Mouse (Mus musculus) macrophage (primary cell): ENCODE data around the gene Rora. TPM values are rescaled to one million over a fixed set of nuclear protein-coding genes. Genes with fewer than 3 reads are reported as not detected.

Source experiments
- H3K27ac ChIP-seq: fragments of 350-480 bp; formaldehyde crosslinking; 2 replicates; pipeline ENCODE4 v1.9.0; 2021
- H3K36me3 ChIP-seq: fragments of 350-480 bp; formaldehyde crosslinking; 2 replicates; pipeline ENCODE4 v1.9.0; 2021; ENCODE audit errors: inconsistent target
- H3K4me3 ChIP-seq: fragments of 350-480 bp; formaldehyde crosslinking; 2 replicates; pipeline ENCODE4 v1.9.0; 2021; ENCODE audit errors: inconsistent target
- H3K79me2 ChIP-seq: fragments of 350-480 bp; formaldehyde crosslinking; 2 replicates; pipeline ENCODE4 v1.9.0; 2021; ENCODE audit errors: inconsistent target
- WGBS: methylation state at CpG from one replicate; pipeline ENCODE4 v1.1.7; 2026; ENCODE audit warnings: inconsistent platforms; ENCODE audit not compliant: missing documents; 5-methylcytosine and 5-hydroxymethylcytosine counted together
- polyA plus RNA-seq: library from polyadenylated mRNA; stranded (reverse); fragments of 250-400 nt; gene quantifications from 3 replicates; pipeline ENCODE4 v1.2.4, GENCODE M21; 2018; ENCODE audit warnings: inconsistent platforms

Gene Rora
- polyA plus RNA-seq, 1 experiment from 2014 or later: 4.5 TPM

DNA sequence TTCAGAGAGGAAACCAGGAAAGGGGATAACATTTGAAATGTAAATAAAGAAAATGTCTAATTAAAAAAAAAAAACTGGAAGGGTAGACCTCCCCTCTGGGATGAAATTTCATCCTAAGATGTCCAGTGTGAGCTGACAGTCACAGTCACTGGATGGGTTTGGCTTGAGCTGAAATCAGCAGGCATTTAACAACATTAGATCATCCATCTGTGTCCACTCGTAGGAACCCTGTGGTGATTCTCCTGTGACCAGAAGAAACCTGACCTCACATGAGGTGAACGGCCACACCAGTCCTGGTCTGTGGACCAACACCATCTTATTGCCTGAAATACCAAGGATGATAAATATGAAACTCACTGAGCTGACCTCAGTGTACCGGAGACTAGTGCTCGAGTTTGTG lies 106.7 kb downstream of the Rora start:
- Histone ChIP-seq H3K79me2 (no peaks in the 10 kb centered on the region), H3K27ac (no peak overlapping the region), H3K4me3 (no peak overlapping the region), H3K36me3 (no peaks in the 10 kb centered on the region)
- 96% methylated on average over 4 of the region's 4 CpGs for WGBS

DNA sequence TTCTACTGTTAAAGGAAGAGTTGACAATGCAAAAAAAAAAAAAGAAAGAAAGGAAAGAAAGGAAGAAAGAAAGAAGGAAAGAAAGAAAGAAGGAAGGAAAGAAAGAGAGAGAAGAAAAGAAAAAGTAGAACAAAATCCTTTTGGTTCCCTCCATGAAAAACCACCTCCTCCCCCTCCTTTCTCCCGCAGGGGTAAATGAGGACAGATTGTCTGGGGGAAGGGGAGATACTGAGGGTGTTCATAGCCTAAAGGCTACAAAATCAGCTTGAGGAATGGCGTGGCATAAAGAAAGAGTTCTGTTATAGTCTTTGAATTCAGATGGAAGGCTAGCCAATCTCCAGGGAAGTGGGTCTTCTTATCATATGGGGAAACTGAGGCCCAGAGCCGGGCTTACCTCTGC lies 107.3 kb downstream of the Rora start:
- H3K4me3 ChIP-seq: no peak overlapping the region
- no peaks in the 10 kb centered on the region for H3K36me3 ChIP-seq
- H3K79me2 ChIP-seq: no peaks in the 10 kb centered on the region
- 79% methylated on average over 3 of the region's 3 CpGs for WGBS
- H3K27ac ChIP-seq: no peak overlapping the region

DNA sequence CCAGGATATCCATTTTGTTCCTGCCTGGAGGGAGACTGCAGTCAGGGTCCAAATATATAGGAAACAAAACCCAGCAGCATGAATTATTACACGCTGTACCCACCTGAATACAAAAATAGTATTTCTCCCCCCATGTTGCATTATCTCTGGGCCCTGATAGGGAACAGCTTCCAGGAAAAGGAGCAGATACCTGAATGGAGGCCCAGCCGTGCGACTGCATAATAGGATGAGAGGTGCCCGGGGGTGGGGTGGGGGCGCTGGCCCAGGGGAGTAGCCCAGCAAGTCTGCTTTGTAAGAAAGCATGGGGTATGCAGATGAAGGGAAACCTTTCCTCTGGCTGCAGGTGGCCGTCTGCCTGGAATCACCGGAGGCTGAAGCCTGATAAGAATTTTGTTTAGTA lies 108.1 kb downstream of the Rora start:
- H3K79me2 ChIP-seq: no peaks in the 10 kb centered on the region
- WGBS: 79% methylated on average over 7 of the region's 7 CpGs
- H3K4me3 ChIP-seq: no peak overlapping the region
- H3K27ac ChIP-seq: no peak overlapping the region
- no peaks in the 10 kb centered on the region for H3K36me3 ChIP-seq

DNA sequence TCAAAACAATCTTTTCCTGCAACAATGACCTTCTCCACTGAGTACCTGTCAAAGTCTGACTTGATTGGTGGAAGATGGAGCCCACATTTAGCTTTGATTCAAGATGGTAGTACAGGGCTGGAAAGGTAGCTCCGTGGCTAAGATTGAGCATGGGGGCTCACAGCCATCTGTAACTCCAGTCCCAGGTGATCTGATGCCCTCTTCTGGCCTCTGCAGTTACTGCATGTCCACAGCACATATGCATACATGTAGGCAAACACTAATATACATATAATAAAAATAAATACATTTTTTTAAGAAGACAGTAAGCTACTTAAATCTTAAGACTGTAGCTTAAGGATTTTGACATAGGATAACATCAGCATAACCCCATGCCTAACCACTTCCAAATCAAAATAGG lies 112.0 kb downstream of the Rora start:
- no peaks in the 10 kb centered on the region for H3K36me3 ChIP-seq
- 80% methylated on average over 1 of the region's 1 CpGs for WGBS
- no peak overlapping the region for H3K4me3 ChIP-seq
- no peak overlapping the region for H3K27ac ChIP-seq
- H3K79me2 ChIP-seq: no peaks in the 10 kb centered on the region

DNA sequence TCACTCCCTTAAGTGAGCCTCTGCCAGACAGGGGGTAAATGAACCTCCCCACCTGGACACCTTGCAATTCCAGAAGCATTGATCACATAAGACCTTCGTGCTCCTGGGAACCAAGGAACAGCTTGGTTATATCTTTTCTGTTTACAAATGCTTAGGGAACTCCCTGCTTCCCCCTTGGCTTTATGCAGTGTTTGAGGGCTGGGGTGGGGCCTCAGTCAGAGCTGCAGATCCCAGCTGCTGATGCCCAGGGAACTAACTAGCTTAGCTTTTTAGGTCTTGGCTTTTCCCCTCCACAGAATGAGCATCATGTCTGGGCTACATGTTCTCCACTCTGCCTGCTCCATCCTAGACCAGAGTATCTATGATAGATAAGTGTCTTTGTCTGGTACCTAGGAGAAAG lies 116.1 kb downstream of the Rora start:
- WGBS: 90% methylated on average over 1 of the region's 1 CpGs
- H3K4me3 ChIP-seq: no peak overlapping the region
- no peak overlapping the region for H3K27ac ChIP-seq
- no peaks in the 10 kb centered on the region for H3K36me3 ChIP-seq
- no peaks in the 10 kb centered on the region for H3K79me2 ChIP-seq

DNA sequence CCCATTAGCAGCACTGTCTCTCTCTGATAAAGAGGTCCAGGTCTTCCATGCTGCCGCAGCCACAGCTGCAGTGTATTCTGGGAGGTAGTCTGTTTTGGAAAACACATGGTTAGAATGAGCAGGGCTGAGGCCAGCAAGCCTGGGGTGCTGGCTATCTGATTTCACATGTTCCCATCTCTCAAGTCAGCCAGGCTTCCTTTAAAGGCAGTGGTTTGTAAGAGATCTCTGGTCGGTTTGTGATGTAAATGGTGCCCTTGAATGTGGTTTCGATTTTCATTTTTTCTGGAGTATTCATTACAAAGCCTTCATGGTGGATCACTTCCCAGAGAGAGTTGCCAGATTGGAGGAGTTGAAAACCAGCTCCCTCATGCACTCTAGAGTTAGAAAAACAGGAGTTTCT lies 117.8 kb downstream of the Rora start:
- 80% methylated on average over 3 of the region's 3 CpGs for WGBS
- Histone ChIP-seq H3K79me2 (no peaks in the 10 kb centered on the region), H3K36me3 (no peaks in the 10 kb centered on the region), H3K27ac (no peak overlapping the region), H3K4me3 (no peak overlapping the region)

DNA sequence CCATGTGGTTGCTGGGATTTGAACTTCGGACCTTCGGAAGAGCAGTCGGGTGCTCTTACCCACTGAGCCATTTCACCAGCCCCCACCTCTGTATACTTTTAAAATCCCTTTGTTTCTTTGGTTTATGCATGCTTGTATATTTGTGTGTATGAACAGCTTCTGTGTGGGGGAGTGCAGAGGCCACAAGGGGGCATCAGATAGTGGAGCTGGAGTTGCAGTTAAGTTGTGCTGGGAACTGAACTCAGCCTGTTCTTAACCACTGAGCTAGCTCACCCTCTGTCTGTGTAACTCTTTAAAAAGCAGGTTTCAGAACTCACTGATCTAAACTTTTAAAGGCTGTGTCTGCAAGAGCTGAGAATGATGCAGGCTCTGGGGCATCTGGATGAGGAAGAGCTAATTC lies 120.2 kb downstream of the Rora start:
- no peak overlapping the region for H3K27ac ChIP-seq
- H3K36me3 ChIP-seq: no peaks in the 10 kb centered on the region
- no peak overlapping the region for H3K4me3 ChIP-seq
- 100% methylated on average over 1 of the region's 3 CpGs for WGBS
- H3K79me2 ChIP-seq: no peaks in the 10 kb centered on the region

DNA sequence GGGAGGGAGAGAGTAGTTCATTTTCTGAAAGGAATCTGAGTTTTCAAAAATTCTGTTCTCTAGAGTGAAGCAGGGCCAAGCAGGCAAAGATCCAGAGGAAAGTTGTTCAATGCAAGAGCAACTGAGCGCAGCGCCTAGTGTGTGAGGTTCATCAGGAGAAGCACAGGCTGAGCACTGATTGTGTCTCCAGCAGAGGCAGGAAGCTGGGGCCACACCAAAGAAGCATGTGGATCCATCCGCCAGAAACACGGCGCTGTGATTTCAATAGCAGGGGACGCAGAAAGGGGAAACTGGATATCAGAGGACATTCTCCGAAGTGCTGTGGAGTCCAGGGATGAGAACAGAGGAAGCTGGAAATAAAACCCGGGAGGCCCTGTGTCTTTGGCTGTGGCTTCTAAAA lies 128.4 kb downstream of the Rora start:
- Histone ChIP-seq H3K4me3 (no peak overlapping the region), H3K27ac (no peak overlapping the region), H3K79me2 (no peaks in the 10 kb centered on the region), H3K36me3 (no peaks in the 10 kb centered on the region)
- 74% methylated on average over 8 of the region's 8 CpGs for WGBS

DNA sequence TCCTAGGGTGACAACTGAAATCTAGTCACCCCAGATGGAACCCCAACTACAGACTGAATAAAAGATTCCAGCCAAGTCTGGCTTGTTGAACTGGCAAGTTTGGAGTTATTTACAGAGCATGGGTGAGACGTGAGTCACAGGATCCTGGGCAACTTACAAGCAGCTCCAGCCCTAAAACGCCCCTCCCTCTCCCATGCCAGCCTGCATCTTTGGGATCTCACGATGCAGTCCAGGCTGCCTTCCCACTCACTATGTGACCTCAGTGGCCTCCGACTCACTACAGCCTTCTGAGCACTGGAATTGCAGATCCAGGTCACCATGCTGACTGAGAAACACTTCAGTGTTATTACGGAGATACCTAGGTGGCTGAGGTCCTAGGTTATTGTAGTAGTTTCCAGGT lies 129.0 kb downstream of the Rora start:
- WGBS: 86% methylated on average over 5 of the region's 5 CpGs
- Histone ChIP-seq H3K27ac (no peak overlapping the region), H3K36me3 (no peaks in the 10 kb centered on the region), H3K79me2 (no peaks in the 10 kb centered on the region), H3K4me3 (no peak overlapping the region)

DNA sequence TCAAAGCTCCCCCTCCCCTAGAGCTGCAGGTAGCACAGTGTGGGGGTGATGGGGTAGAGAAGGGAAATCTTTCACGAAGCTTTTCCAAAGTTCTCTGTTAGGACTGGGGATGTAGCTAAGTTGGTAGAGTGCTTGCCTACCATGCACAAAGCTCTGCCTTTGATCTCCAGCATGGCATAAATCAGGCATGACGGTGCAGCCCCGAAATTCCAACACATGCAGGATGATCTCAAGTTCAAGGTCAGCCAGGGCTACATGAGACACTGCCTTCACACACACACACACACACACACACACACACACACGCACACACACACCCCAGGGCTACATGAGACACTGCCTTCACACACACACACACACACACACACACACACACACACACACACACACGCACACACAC lies 129.7 kb downstream of the Rora start:
- Histone ChIP-seq H3K79me2 (no peaks in the 10 kb centered on the region), H3K4me3 (no peak overlapping the region), H3K36me3 (no peaks in the 10 kb centered on the region), H3K27ac (no peak overlapping the region)
- 85% methylated on average over 4 of the region's 5 CpGs for WGBS

DNA sequence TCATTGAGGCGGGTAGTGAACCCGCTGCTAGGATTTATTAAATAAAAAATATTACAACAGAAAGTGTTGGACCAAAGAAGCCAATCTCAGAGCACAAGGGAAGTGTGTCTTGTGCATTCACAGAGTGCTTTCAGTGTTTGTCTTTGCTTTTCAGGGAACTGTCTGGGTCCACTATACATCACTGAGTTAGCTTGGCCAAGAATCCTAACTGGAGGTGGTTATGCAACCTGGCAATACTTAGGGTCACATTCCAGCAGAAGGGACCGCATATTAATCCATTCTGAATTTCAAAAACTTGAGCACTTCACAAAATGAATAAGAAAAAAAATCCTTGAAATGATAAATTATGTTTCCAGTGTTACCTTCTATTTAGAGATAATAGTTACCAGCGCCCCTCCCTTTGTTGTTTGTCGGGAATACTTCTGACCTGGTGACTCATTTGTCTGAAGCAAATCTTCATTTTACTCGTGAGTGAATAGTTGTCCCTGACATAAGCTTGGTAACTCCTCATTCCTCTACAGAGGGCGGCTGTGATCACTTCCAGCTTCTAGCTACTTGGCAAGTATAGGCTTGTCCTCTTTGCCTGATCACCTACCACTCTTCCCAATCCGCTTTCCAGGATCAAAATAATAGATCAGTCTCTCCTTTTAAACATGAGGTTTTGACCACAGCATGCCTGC lies 133.2 kb downstream of the Rora start:
- Histone ChIP-seq H3K36me3 (no peaks in the 10 kb centered on the region), H3K27ac (no peak overlapping the region), H3K4me3 (no peak overlapping the region), H3K79me2 (no peaks in the 10 kb centered on the region)
- 86% methylated on average over 8 of the region's 8 CpGs for WGBS

DNA sequence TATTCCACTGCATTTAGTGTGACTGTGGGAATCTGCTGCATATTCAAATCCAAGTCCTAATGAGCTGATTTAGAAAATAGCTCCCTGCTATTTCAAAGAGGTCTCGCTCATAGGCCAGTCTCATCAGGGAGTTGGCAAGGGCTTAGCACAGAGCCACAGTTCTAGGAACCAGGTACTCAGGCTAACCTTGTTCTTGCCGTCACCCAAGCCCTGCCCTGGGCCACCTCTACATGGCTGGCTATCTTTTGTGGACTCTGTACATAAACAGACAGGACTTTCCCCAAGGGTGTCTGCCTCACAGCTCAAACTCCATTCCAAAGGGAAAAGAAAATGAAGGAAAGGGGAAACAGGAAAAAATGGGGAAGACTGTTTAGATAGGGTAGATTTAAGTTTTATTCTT lies 134.1 kb downstream of the Rora start:
- WGBS: 93% methylated on average over 2 of the region's 2 CpGs
- no peaks in the 10 kb centered on the region for H3K79me2 ChIP-seq
- H3K27ac ChIP-seq: no peak overlapping the region

DNA sequence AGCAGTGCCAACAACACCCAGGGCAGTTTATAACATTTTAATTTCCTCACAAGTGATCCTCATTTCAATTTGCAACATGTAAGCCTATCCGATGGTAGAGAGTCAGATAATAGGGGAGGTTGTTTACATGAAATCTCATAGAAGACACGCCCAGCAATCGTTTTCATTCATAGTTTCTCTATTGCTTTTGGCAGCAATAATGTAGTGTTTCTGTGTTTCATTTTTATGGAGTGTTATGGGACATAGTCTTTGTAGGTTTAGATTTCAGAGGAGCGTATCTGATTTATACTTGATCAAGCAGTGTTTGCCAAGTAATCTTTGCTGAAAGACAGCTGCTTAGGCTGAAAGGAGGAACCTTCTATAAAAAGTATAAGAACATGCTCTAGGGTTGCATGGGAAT lies 137.3 kb downstream of the Rora start:
- no peaks in the 10 kb centered on the region for H3K79me2 ChIP-seq
- WGBS: 91% methylated on average over 4 of the region's 4 CpGs
- H3K27ac ChIP-seq: no peak overlapping the region
- H3K4me3 ChIP-seq: no peak overlapping the region
- H3K36me3 ChIP-seq: no peaks in the 10 kb centered on the region

More for the DNA sequence above, 134.1 kb downstream of the Rora start:
- Histone ChIP-seq H3K4me3 (no peak overlapping the region), H3K36me3 (no peaks in the 10 kb centered on the region)

DNA sequence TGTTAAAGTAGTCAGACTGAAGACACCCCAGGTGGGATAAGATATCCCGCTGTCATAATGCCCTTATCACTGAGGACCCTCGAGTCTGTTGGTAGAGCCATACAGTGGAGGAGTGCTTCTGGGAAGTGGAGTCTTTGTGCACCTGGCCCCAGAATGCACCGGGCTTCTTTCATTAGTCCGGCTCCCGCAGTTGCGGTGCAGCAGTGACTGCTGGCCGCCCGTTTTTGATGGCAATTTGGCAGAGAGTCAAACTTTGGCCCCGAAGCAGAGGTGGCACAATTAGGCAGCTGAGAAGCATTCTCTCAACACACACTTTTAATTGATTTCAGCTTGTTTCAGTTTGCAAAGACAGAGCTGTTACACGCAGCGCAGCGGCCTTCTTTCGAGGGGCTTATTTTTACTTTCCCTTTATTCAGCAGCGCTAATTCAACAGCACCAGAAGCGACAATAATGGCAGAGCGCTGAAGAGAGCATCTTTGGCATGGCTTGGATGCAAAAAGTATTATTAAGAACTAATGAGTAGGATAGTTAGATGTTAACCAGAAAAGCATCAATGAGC lies 138.5 kb downstream of the Rora start:
- WGBS: 95% methylated on average over 16 of the region's 16 CpGs
- H3K36me3 ChIP-seq: no peaks in the 10 kb centered on the region
- H3K4me3 ChIP-seq: no peak overlapping the region
- no peaks in the 10 kb centered on the region for H3K79me2 ChIP-seq
- H3K27ac ChIP-seq: no peak overlapping the region

DNA sequence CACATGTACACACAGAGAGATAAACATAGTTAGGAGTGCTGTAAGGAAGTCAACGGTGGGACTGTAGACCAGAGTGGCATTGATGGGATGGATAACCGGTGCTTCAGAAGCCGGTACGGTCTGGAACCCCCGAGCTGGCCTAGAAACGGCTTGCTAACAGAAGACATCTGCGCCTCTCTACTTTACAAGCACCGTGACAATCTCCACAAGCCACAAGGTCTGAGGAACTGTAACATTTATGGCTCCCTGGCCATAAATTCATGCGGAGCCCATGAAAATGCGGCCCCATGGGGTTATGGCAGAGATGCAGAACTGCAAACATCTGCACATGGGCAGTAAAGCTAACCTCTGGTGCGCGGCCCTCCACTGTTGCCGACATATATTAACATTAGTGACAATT lies 141.7 kb downstream of the Rora start:
- no peaks in the 10 kb centered on the region for H3K79me2 ChIP-seq
- no peaks in the 10 kb centered on the region for H3K36me3 ChIP-seq
- 94% methylated on average over 13 of the region's 13 CpGs for WGBS

DNA sequence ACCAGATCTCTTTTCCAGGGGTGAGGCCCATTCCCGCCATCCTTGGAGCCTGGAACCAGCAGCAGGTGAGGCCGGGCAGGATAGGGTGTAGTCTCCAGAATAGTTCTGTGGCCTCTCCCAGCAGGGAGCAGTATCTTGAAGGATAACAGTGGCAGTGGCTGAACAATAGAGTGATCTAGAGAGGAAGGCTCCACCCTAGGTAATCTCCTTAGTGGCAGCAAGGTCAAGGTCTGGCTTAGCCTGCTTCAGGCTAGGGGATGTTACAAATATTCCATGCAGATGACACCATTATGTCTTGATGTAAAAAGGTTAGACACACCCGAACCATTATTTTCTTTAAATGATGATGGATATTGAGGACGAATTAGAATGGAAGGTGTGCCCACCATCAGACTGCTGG lies 144.6 kb downstream of the Rora start:
- Histone ChIP-seq H3K4me3 (no peak overlapping the region), H3K27ac (no peak overlapping the region), H3K79me2 (no peaks in the 10 kb centered on the region), H3K36me3 (no peaks in the 10 kb centered on the region)
- WGBS: 93% methylated on average over 4 of the region's 4 CpGs

More for the DNA sequence above, 141.7 kb downstream of the Rora start:
- no peak overlapping the region for H3K27ac ChIP-seq
- H3K4me3 ChIP-seq: no peak overlapping the region
